Mouse (Mus musculus): ENCODE data around the gene Olfr1102. TPM values are rescaled to one million over a fixed set of nuclear protein-coding genes. Genes with fewer than 3 reads are reported as not detected.

Olfr1102 gene
- not detected for polyA plus RNA-seq (2017; shearing (Covaris generic))

GRCm38 (mm10) chr2:86998098-86998497, at the start of gene Olfr1102:
TSS of gene Olfr1102 (plus strand) at chr2:86998398.
- no peak for ATAC-seq

- ATAC-seq = no peak
Observed at GRCm38 (mm10) chr2:86960593-86960992, 37.6 kb upstream of the Olfr1102 start, which contains the start of gene Olfr1099. TSS of gene Olfr1099 (minus strand) at chr2:86960693.

- no peak for ATAC-seq
Observed at GRCm38 (mm10) chr2:86979854-86980253, 18.3 kb upstream of the Olfr1102 start, which contains the start of gene Olfr1100. TSS of gene Olfr1100 (minus strand) at chr2:86979954.

GRCm38 (mm10) chr2:86991121-86991520, 7.1 kb upstream of the Olfr1102 start, which contains the start of gene Olfr1101:
TSS of gene Olfr1101 (minus strand) at chr2:86991221.
- ATAC-seq = no peak

GRCm38 (mm10) chr2:87026980-87027379, 28.8 kb downstream of the Olfr1102 start, which contains the start of gene Olfr1104:
TSS of gene Olfr1104 (minus strand) at chr2:87027080.
- ATAC-seq = no peak

- no peak for ATAC-seq
Observed at GRCm38 (mm10) chr2:87036431-87036830, 38.2 kb downstream of the Olfr1102 start, which contains the start of gene Olfr1105. TSS of gene Olfr1105 (minus strand) at chr2:87036531.

- ATAC-seq = no peak
Observed at GRCm38 (mm10) chr2:87052173-87052572, 54.0 kb downstream of the Olfr1102 start, which contains the start of gene Olfr1106. TSS of gene Olfr1106 (minus strand) at chr2:87052273.

Other genes starting within 250 kb of the Olfr1102 start
- under 1 TPM in 1 of 2 experiments, not detected in 1; 0.15 TPM for gene Olfr1090, start 239.4 kb upstream of the Olfr1102 start, polyA plus RNA-seq (2017; shearing (Covaris generic))
- gene Olfr1093, start 215.9 kb upstream of the Olfr1102 start, polyA plus RNA-seq (2017; shearing (Covaris generic)) = not detected
- not detected for gene Olfr141, start 188.4 kb upstream of the Olfr1102 start, polyA plus RNA-seq (2017; shearing (Covaris generic))
- not detected for gene Olfr1094, start 173.7 kb upstream of the Olfr1102 start, polyA plus RNA-seq (2017; shearing (Covaris generic))
- gene Olfr1095, start 146.7 kb upstream of the Olfr1102 start, polyA plus RNA-seq (2017; shearing (Covaris generic)) = not detected
- not detected for gene Gm13723, start 123.6 kb upstream of the Olfr1102 start, polyA plus RNA-seq (2017; shearing (Covaris generic))
- gene Olfr1097, start 106.2 kb upstream of the Olfr1102 start, polyA plus RNA-seq (2017; shearing (Covaris generic)) = not detected
- not detected for gene Olfr1098, start 73.9 kb upstream of the Olfr1102 start, polyA plus RNA-seq (2017; shearing (Covaris generic))
- not detected for gene Olfr1099, start 37.7 kb upstream of the Olfr1102 start, polyA plus RNA-seq (2017; shearing (Covaris generic))
- not detected for gene Olfr1100, start 18.4 kb upstream of the Olfr1102 start, polyA plus RNA-seq (2017; shearing (Covaris generic))
- gene Olfr1101, start 7.2 kb upstream of the Olfr1102 start, polyA plus RNA-seq (2017; shearing (Covaris generic)) = not detected
- gene Olfr1104, start 28.7 kb downstream of the Olfr1102 start, polyA plus RNA-seq (2017; shearing (Covaris generic)) = not detected
- not detected for gene Olfr1105, start 38.1 kb downstream of the Olfr1102 start, polyA plus RNA-seq (2017; shearing (Covaris generic))
- not detected for gene Olfr1106, start 53.9 kb downstream of the Olfr1102 start, polyA plus RNA-seq (2017; shearing (Covaris generic))
- gene Olfr1107, start 77.4 kb downstream of the Olfr1102 start, polyA plus RNA-seq (2017; shearing (Covaris generic)) = not detected
- gene Olfr1109, start 97.6 kb downstream of the Olfr1102 start, polyA plus RNA-seq (2017; shearing (Covaris generic)) = under 1 TPM in 1 of 2 experiments, not detected in 1; 0.13 TPM
- gene Olfr259, start 116.2 kb downstream of the Olfr1102 start, polyA plus RNA-seq (2017; shearing (Covaris generic)) = not detected
- not detected for gene Olfr1110, start 141.9 kb downstream of the Olfr1102 start, polyA plus RNA-seq (2017; shearing (Covaris generic))
- gene Olfr1111, start 154.2 kb downstream of the Olfr1102 start, polyA plus RNA-seq (2017; shearing (Covaris generic)) = not detected
- gene Olfr1112, start 189.4 kb downstream of the Olfr1102 start, polyA plus RNA-seq (2017; shearing (Covaris generic)) = not detected
- not detected for gene Olfr1113, start 210.6 kb downstream of the Olfr1102 start, polyA plus RNA-seq (2017; shearing (Covaris generic))
- gene Olfr1115, start 249.6 kb downstream of the Olfr1102 start, polyA plus RNA-seq (2017; shearing (Covaris generic)) = not detected